24 mouse cellular contexts compared by ENCODE assay signal in the genomic region with DNA sequence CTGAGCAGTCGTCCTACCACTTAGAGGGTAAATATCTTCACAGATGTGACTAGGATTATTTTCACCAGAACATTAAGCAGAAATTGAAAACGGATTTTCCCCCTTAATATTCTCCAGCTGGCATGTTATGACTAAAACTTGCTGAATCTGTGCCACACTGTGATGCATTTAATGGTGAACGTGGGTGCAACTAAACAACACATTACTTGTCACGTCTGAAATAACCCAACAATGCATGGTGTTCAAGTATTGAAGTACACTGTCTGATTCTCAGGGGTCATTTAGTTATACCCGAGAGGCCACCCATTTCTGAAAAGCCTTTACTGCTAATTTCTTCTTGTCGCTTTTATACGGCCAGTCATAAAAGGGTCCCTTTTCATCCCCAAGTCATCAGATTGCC.
DNase-seq lines count a peak whose midpoint lies in the region; ATAC-seq and TF ChIP-seq lines count a peak whose summit lies in the region.
"Had no signal": no experiment of that assay in that cellular context is flagged by ENCODE, and none has a peak within 500 bp of the region (broad histone marks: within the 10 kb centered on the region; RNA-seq: fewer than 3 reads in every experiment).

No protein-coding gene starts in this region.

- intact Hi-C loops in heart, postnatal 14 days (cut with DNase I): no loop called here

- peak; percentile 43; the same call in 1 of the 2 replicates for ATAC-seq in midbrain, embryonic 14.5 days (ENCODE audit: low FRiP score, low TSS enrichment)
- no peak for ATAC-seq in midbrain, embryonic 13.5 days
- ATAC-seq in neural tube, embryonic 15.5 days (ENCODE audit: low FRiP score): peak; percentile 61
- ATAC-seq: CD4-positive, CD25-positive, alpha-beta regulatory T cell, adult 4 months; forebrain, embryonic 14.5 days; forebrain, postnatal 0 days; intestine, embryonic 15.5 days had no signal

- TF ChIP-seq POLR2A in brain, embryonic 14.5 days (IDR thresholded peaks at IDR 0.05; ENCODE audit: borderline replicate concordance, extremely low read depth, insufficient read depth, insufficient read length, poor library complexity, severe bottlenecking): no peak

- WGBS in midbrain, embryonic 14.5 days: 43% methylated on average over 7 of the region's 7 CpGs
- WGBS in midbrain, embryonic 13.5 days: 50% methylated on average over 7 of the region's 7 CpGs
- WGBS in neural tube, embryonic 15.5 days: 10% methylated on average over 7 of the region's 7 CpGs

- H3K9ac ChIP-seq in midbrain, embryonic 14.5 days (replicated peaks; ENCODE audit: low read length): no peak overlapping the region
- no peak overlapping the region for H3K9ac ChIP-seq in midbrain, embryonic 13.5 days (replicated peaks)
- H3K9ac ChIP-seq in neural tube, embryonic 15.5 days (replicated peaks): no peak overlapping the region
- H3K9ac ChIP-seq: embryonic facial prominence, embryonic 13.5 days; forebrain, postnatal 0 days; heart, embryonic 12.5 days; heart, embryonic 15.5 days; hindbrain, embryonic 15.5 days; intestine, embryonic 15.5 days had no signal

- H3K36me3 ChIP-seq in midbrain, embryonic 14.5 days (ENCODE audit: control insufficient read depth, insufficient read depth, low read length): no peaks in the 10 kb centered on the region
- H3K36me3 ChIP-seq in midbrain, embryonic 13.5 days: no peaks in the 10 kb centered on the region
- no peaks in the 10 kb centered on the region for H3K36me3 ChIP-seq in neural tube, embryonic 15.5 days
- H3K36me3 ChIP-seq: embryonic facial prominence, embryonic 13.5 days; heart, embryonic 12.5 days; heart, embryonic 15.5 days; hindbrain, embryonic 15.5 days; intestine, embryonic 15.5 days had no signal

- no peaks in the 10 kb centered on the region for H3K9me3 ChIP-seq in midbrain, embryonic 14.5 days (ENCODE audit: control insufficient read depth, low read length)
- H3K9me3 ChIP-seq in midbrain, embryonic 13.5 days: no peaks in the 10 kb centered on the region
- H3K9me3 ChIP-seq in neural tube, embryonic 15.5 days (replicated peaks): no peaks in the 10 kb centered on the region
- H3K9me3 ChIP-seq: embryonic facial prominence, embryonic 13.5 days; heart, embryonic 12.5 days; heart, embryonic 15.5 days; hindbrain, embryonic 15.5 days; intestine, embryonic 15.5 days had no signal

- no peak overlapping the region for H3K4me2 ChIP-seq in midbrain, embryonic 14.5 days (ENCODE audit: low read length)
- H3K4me2 ChIP-seq in midbrain, embryonic 13.5 days (replicated peaks): no peak overlapping the region
- no peak overlapping the region for H3K4me2 ChIP-seq in neural tube, embryonic 15.5 days
- H3K4me2 ChIP-seq: embryonic facial prominence, embryonic 13.5 days; heart, embryonic 12.5 days; heart, embryonic 15.5 days; hindbrain, embryonic 15.5 days; intestine, embryonic 15.5 days had no signal

- TF ChIP-seq CTCF in brain, embryonic 14.5 days (IDR thresholded peaks at IDR 0.05; ENCODE audit: borderline replicate concordance, extremely low read depth, insufficient read depth, insufficient read length): no peak

- no peak overlapping the region for H3K4me3 ChIP-seq in midbrain, embryonic 14.5 days (replicated peaks; ENCODE audit: low read depth, low read length)
- H3K4me3 ChIP-seq in midbrain, embryonic 13.5 days (replicated peaks): no peak overlapping the region
- H3K4me3 ChIP-seq in neural tube, embryonic 15.5 days (replicated peaks): no peak overlapping the region
- H3K4me3 ChIP-seq: embryonic facial prominence, embryonic 13.5 days; heart, embryonic 12.5 days; heart, embryonic 15.5 days; hindbrain, embryonic 15.5 days; intestine, embryonic 15.5 days had no signal

- H3K27me3 ChIP-seq in midbrain, embryonic 14.5 days (ENCODE audit: control insufficient read depth, insufficient read depth, low read length): no peaks in the 10 kb centered on the region
- no peaks in the 10 kb centered on the region for H3K27me3 ChIP-seq in midbrain, embryonic 13.5 days
- H3K27me3 ChIP-seq in neural tube, embryonic 15.5 days (replicated peaks): no peaks in the 10 kb centered on the region
- H3K27me3 ChIP-seq: embryonic facial prominence, embryonic 13.5 days; heart, embryonic 12.5 days; heart, embryonic 15.5 days; hindbrain, embryonic 15.5 days; intestine, embryonic 15.5 days had no signal

- peak; percentile 12 for DNase-seq in heart, adult 11 months
- DNase-seq in heart, postnatal 14 days: no peak
- DNase-seq in midbrain, embryonic 14.5 days: no peak
- DNase-seq in brain, embryonic 14.5 days (ENCODE audit: low read depth): peak; percentile 24
- DNase-seq in adrenal gland, adult 8-10 months: no peak
- DNase-seq: adrenal gland, adult 2 months; adrenal gland, postnatal 25 days; cerebellum, adult 11 months; cerebellum, adult 2 months; cerebellum, adult 9-11 months; cerebellum, postnatal 25 days; forebrain, postnatal 0 days; heart, adult 18-20 months; heart, postnatal 4 days; kidney, adult 11 months had no signal

- H3K27ac ChIP-seq in midbrain, embryonic 14.5 days (replicated peaks; ENCODE audit: low read depth, low read length): no peak overlapping the region
- H3K27ac ChIP-seq in midbrain, embryonic 13.5 days: no peak overlapping the region
- H3K27ac ChIP-seq in neural tube, embryonic 15.5 days (replicated peaks): no peak overlapping the region
- H3K27ac ChIP-seq: embryonic facial prominence, embryonic 13.5 days; heart, embryonic 15.5 days; hindbrain, embryonic 15.5 days; intestine, embryonic 15.5 days had no signal

- no peaks in the 10 kb centered on the region for H3K4me1 ChIP-seq in midbrain, embryonic 14.5 days (ENCODE audit: control insufficient read depth, insufficient read depth, low read length)
- H3K4me1 ChIP-seq in midbrain, embryonic 13.5 days (replicated peaks): no peaks in the 10 kb centered on the region; the same call in 1 of the 2 replicates
- peaks cover 7% of the 10 kb centered on the region; the same call in 1 of the 2 replicates for H3K4me1 ChIP-seq in neural tube, embryonic 15.5 days
- H3K4me1 ChIP-seq: heart, embryonic 12.5 days; heart, embryonic 15.5 days; hindbrain, embryonic 15.5 days; intestine, embryonic 15.5 days had no signal

Comparison
In these comparisons a context has a peak if more than half of its experiments do, and no peak if none do; other contexts are left out.
1. DNase-seq: peak in heart, adult 11 months (single experiment) and brain, embryonic 14.5 days (single experiment); none in heart, postnatal 14 days (0 of 2), midbrain, embryonic 14.5 days (single experiment) and adrenal gland, adult 8-10 months (single experiment).